Mouse (Mus musculus) embryonic facial prominence, embryonic 11.5 days (tissue): ENCODE results near the gene Macf1. TPM values are rescaled to one million over a fixed set of nuclear protein-coding genes. Genes with fewer than 3 reads are reported as not detected.

Experiments
- ATAC-seq: fragments of 200-750 bp; cut with Nextera tagmentation; replicated peaks from 2 replicates; pipeline ENCODE4 v1.8.0; 2017; ENCODE audit warnings: low read depth; ENCODE audit not compliant: insufficient number of reproducible peaks, low FRiP score, low TSS enrichment
- DNase-seq: peaks from one replicate; pipeline ENCODE4 v3.0.0-alpha.2; 2015; ENCODE audit warnings: low spot score
- H3K27ac ChIP-seq: fragments of 300-500 bp; sonication (generic); replicated peaks from 2 replicates; pipeline ENCODE4 v1.5.1; 2014; ENCODE audit warnings: mild to moderate bottlenecking, low read depth, low read length, control low read depth
- H3K27me3 ChIP-seq: fragments of 300-500 bp; sonication (generic); 2 replicates; pipeline ENCODE4 v1.6.1; 2014; ENCODE audit warnings: mild to moderate bottlenecking, low read length, moderate library complexity, mixed read lengths; ENCODE audit not compliant: control insufficient read depth, insufficient read depth
- H3K36me3 ChIP-seq: fragments of 300-500 bp; sonication (generic); replicated peaks from 2 replicates; pipeline ENCODE4 v1.6.1; 2014; ENCODE audit warnings: low read depth, mild to moderate bottlenecking, low read length, moderate library complexity, mixed read lengths; ENCODE audit not compliant: control insufficient read depth, insufficient read depth
- H3K4me1 ChIP-seq: fragments of 300-500 bp; sonication (generic); 2 replicates; pipeline ENCODE4 v1.6.1; 2014; ENCODE audit warnings: low read length, mixed read lengths; ENCODE audit not compliant: control insufficient read depth, insufficient read depth
- H3K4me2 ChIP-seq: fragments of 300-500 bp; sonication (generic); 2 replicates; pipeline ENCODE4 v1.6.1; 2014; ENCODE audit warnings: low read depth, mild to moderate bottlenecking, control low read depth, low read length, moderate library complexity
- H3K4me3 ChIP-seq: fragments of 300-500 bp; sonication (generic); 2 replicates; pipeline ENCODE4 v1.5.1; 2014; ENCODE audit warnings: low read depth, low read length, control low read depth
- H3K9ac ChIP-seq: fragments of 300-500 bp; sonication (generic); replicated peaks from 2 replicates; pipeline ENCODE4 v1.6.1; 2014; ENCODE audit warnings: mild to moderate bottlenecking, control low read depth, low read length
- H3K9me3 ChIP-seq: fragments of 300-500 bp; sonication (generic); replicated peaks from 2 replicates; pipeline ENCODE4 v1.6.1; 2016; ENCODE audit warnings: mild to moderate bottlenecking, low read length, inconsistent platforms, mixed read lengths; ENCODE audit not compliant: control insufficient read depth
- WGBS: fragments of 180-500 bp; shearing (Covaris S2); extraction: QIAGEN DNeasy Blood & Tissue Kit; methylation state at CpG from one replicate; pipeline ENCODE4 v1.1.7; 2014; 5-methylcytosine and 5-hydroxymethylcytosine counted together
- polyA plus RNA-seq: library from polyadenylated mRNA; unstranded; fragments of >200 nt; fragmentation: Nextera tagmentation; extraction: Ambion mirVana; gene quantifications from 2 replicates; pipeline ENCODE4 v1.2.1, GENCODE M21; 2014

The Macf1 gene
- polyA plus RNA-seq, 1 experiment from 2014 or later: 70.2 TPM

DNA sequence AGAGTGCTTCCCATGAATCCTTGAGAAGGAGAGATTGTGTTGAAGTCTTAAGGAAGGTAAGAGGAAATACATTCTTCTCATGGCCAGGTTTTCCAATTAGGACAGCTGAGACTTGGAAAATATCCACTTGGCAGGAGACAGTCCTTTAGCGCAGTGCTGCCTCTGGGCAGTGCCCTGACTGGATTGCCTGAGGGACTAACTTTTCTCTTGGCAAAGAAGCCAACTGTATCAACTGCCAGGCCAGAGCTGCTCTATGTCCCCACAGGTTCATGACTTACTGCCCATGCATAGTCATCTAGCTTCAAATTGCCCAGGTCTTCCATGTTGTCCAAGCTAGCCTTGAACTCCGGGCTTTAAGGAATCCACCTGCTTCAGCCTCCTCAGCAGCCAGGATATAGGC is 260.1 kb downstream of the Macf1 start:
- H3K27me3 ChIP-seq: no peaks in the 10 kb centered on the region
- DNase-seq (no peak), ATAC-seq (no peak)
- no peaks in the 10 kb centered on the region for H3K9me3 ChIP-seq
- no peak overlapping the region for H3K4me2 ChIP-seq
- H3K4me3 ChIP-seq: no peak overlapping the region
- no peak overlapping the region for H3K9ac ChIP-seq
- WGBS: 96% methylated on average over 2 of the region's 2 CpGs
- H3K4me1 ChIP-seq: no peaks in the 10 kb centered on the region
- H3K27ac ChIP-seq: no peak overlapping the region
- H3K36me3 ChIP-seq: no peaks in the 10 kb centered on the region

DNA sequence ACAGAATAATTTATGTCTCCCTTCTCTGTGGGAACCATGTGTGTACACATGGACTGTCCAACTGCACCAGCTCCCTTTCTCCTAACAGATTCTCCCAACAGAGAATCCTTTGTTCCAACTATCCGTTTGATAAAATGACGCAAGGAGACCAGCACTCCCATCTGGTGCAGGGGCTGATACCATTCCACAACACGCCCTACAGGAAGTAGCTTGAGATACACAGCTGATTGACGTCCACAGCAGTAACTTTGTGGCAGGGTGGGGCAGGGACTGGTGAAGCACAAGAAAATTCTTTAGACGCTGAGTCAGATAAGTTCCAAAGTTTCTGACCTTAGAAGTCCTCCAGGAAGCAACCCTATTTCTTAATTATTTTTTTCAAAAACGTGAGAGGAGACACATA is 261.3 kb downstream of the Macf1 start:
- ATAC-seq (no peak), DNase-seq (no peak)
- Histone ChIP-seq H3K9ac (no peak overlapping the region), H3K27me3 (no peaks in the 10 kb centered on the region), H3K27ac (no peak overlapping the region), H3K4me2 (no peak overlapping the region), H3K36me3 (no peaks in the 10 kb centered on the region), H3K4me3 (no peak overlapping the region), H3K4me1 (no peaks in the 10 kb centered on the region), H3K9me3 (no peaks in the 10 kb centered on the region)
- WGBS: 47% methylated on average over 6 of the region's 6 CpGs

GRCm38 (mm10) chr4:123418032-123418431 is 266.1 kb downstream of the Macf1 start:
- WGBS: 90% methylated on average over 3 of the region's 3 CpGs

GRCm38 (mm10) chr4:123417478-123417877 is 266.7 kb downstream of the Macf1 start:
- H3K9me3 ChIP-seq: no peaks in the 10 kb centered on the region
- 75% methylated on average over 1 of the region's 3 CpGs for WGBS

More at GRCm38 (mm10) chr4:123418032-123418431, 266.1 kb downstream of the Macf1 start:
- Histone ChIP-seq H3K27me3 (no peaks in the 10 kb centered on the region), H3K36me3 (no peaks in the 10 kb centered on the region), H3K4me1 (no peaks in the 10 kb centered on the region), H3K4me2 (no peak overlapping the region), H3K9me3 (no peaks in the 10 kb centered on the region), H3K27ac (no peak overlapping the region), H3K9ac (no peak overlapping the region), H3K4me3 (no peak overlapping the region)
- DNase-seq: no peak
- ATAC-seq: no peak

GRCm38 (mm10) chr4:123416829-123417228 is 267.3 kb downstream of the Macf1 start:
- H3K27ac ChIP-seq: no peak overlapping the region
- H3K36me3 ChIP-seq: no peaks in the 10 kb centered on the region
- H3K4me1 ChIP-seq: no peaks in the 10 kb centered on the region
- no peak overlapping the region for H3K9ac ChIP-seq
- 85% methylated on average over 2 of the region's 2 CpGs for WGBS
- H3K4me2 ChIP-seq: no peak overlapping the region
- H3K4me3 ChIP-seq: no peak overlapping the region
- no peaks in the 10 kb centered on the region for H3K9me3 ChIP-seq
- ATAC-seq (no peak), DNase-seq (no peak)
- H3K27me3 ChIP-seq: no peaks in the 10 kb centered on the region

More at GRCm38 (mm10) chr4:123417478-123417877, 266.7 kb downstream of the Macf1 start:
- Histone ChIP-seq H3K27ac (no peak overlapping the region), H3K36me3 (no peaks in the 10 kb centered on the region), H3K27me3 (no peaks in the 10 kb centered on the region), H3K4me2 (no peak overlapping the region), H3K9ac (no peak overlapping the region), H3K4me3 (no peak overlapping the region), H3K4me1 (no peaks in the 10 kb centered on the region)
- DNase-seq (no peak), ATAC-seq (no peak)

- H3K4me1 ChIP-seq: no peaks in the 10 kb centered on the region
- DNase-seq (no peak), ATAC-seq (no peak)
- no peak overlapping the region for H3K27ac ChIP-seq
- H3K36me3 ChIP-seq: no peaks in the 10 kb centered on the region
- no peak overlapping the region for H3K9ac ChIP-seq
- no peaks in the 10 kb centered on the region for H3K9me3 ChIP-seq
- 94% methylated on average over 1 of the region's 1 CpGs for WGBS
- H3K4me3 ChIP-seq: no peak overlapping the region
- H3K27me3 ChIP-seq: no peaks in the 10 kb centered on the region
- no peak overlapping the region for H3K4me2 ChIP-seq
Measured at GRCm38 (mm10) chr4:123415566-123415965, 268.6 kb downstream of the Macf1 start.

- Histone ChIP-seq H3K9ac (no peak overlapping the region), H3K4me3 (no peak overlapping the region), H3K36me3 (no peaks in the 10 kb centered on the region), H3K9me3 (no peaks in the 10 kb centered on the region), H3K27ac (no peak overlapping the region), H3K4me2 (no peak overlapping the region), H3K27me3 (no peaks in the 10 kb centered on the region), H3K4me1 (no peaks in the 10 kb centered on the region)
- ATAC-seq (no peak), DNase-seq (no peak)
- 40% methylated on average over 2 of the region's 2 CpGs for WGBS
Measured at GRCm38 (mm10) chr4:123413876-123414275, 270.3 kb downstream of the Macf1 start.

- Histone ChIP-seq H3K27me3 (no peaks in the 10 kb centered on the region), H3K27ac (no peak overlapping the region), H3K36me3 (no peaks in the 10 kb centered on the region), H3K4me1 (no peaks in the 10 kb centered on the region), H3K4me3 (no peak overlapping the region), H3K9ac (no peak overlapping the region), H3K4me2 (no peak overlapping the region; the same call in 1 of the 2 replicates), H3K9me3 (no peaks in the 10 kb centered on the region)
- 47% methylated on average over 2 of the region's 2 CpGs for WGBS
- ATAC-seq: no peak
- no peak for DNase-seq
Measured at GRCm38 (mm10) chr4:123412981-123413380, 271.2 kb downstream of the Macf1 start.
